Mouse (Mus musculus) layer of hippocampus, postnatal 36 days (tissue): ENCODE data around the gene Kalrn. TPM values are rescaled to one million over a fixed set of nuclear protein-coding genes. Genes with fewer than 3 reads are reported as not detected.
A peak's percentile ranks its signal among the peaks of the same experiment; 100 is the strongest.
"Not testable (repeated sequence)": the region's sequence is repeated elsewhere in the genome, so short reads cannot be mapped to it uniquely, and the experiment has no call there.

ENCODE experiments used
- DNase-seq, 2 experiments: peaks; one replicate each; pipeline ENCODE4 v3.0.0; 2022
- total RNA-seq, 2 experiments: library from RNA; stranded (reverse); gene quantifications; 2 replicates each; pipeline ENCODE4 v1.2.3; 2021

Kalrn gene
- total RNA-seq, 2 experiments from 2014 or later, result 472 to 547 TPM

GRCm38 (mm10) chr16:34099795-34100194, 473.5 kb downstream of the Kalrn start:
- no peak for DNase-seq

- peak in 1 of 2 experiments; percentile 32 for DNase-seq
Observed at GRCm38 (mm10) chr16:34095548-34096141, 477.7 kb downstream of the Kalrn start.

- no peak for DNase-seq
Observed at GRCm38 (mm10) chr16:34095093-34095465, 478.3 kb downstream of the Kalrn start.

- peak in 1 of 2 experiments; percentile 34 for DNase-seq
Observed at GRCm38 (mm10) chr16:34094446-34095092, 478.8 kb downstream of the Kalrn start.

GRCm38 (mm10) chr16:34093734-34094445, 479.4 kb downstream of the Kalrn start:
- DNase-seq, result no peak

GRCm38 (mm10) chr16:34089528-34090095, 483.7 kb downstream of the Kalrn start:
- DNase-seq, result no peak

- DNase-seq, result no peak
Observed at GRCm38 (mm10) chr16:34089022-34089421, 484.3 kb downstream of the Kalrn start.

- no peak for DNase-seq
Observed at GRCm38 (mm10) chr16:34088331-34088730, 485.0 kb downstream of the Kalrn start.

- no peak for DNase-seq
Observed at GRCm38 (mm10) chr16:34084135-34084920, 489.0 kb downstream of the Kalrn start.

- DNase-seq, result no peak
Observed at GRCm38 (mm10) chr16:34082494-34083469, 490.6 kb downstream of the Kalrn start.

GRCm38 (mm10) chr16:34081683-34082438, 491.5 kb downstream of the Kalrn start:
- no peak for DNase-seq

GRCm38 (mm10) chr16:34081314-34081682, 492.0 kb downstream of the Kalrn start:
- not testable (repeated sequence) for DNase-seq

GRCm38 (mm10) chr16:34080818-34081217, 492.5 kb downstream of the Kalrn start:
- no peak for DNase-seq

GRCm38 (mm10) chr16:34079511-34079910, 493.8 kb downstream of the Kalrn start:
- no peak for DNase-seq

GRCm38 (mm10) chr16:34078732-34079131, 494.6 kb downstream of the Kalrn start:
- DNase-seq, result no peak

- DNase-seq, result no peak
Observed at GRCm38 (mm10) chr16:34076101-34076500, 497.2 kb downstream of the Kalrn start.

- no peak for DNase-seq
Observed at GRCm38 (mm10) chr16:34073930-34074329, 499.4 kb downstream of the Kalrn start.

GRCm38 (mm10) chr16:34072136-34072535, 501.2 kb downstream of the Kalrn start:
- no peak for DNase-seq

GRCm38 (mm10) chr16:34071223-34071825, 502.0 kb downstream of the Kalrn start:
- no peak for DNase-seq

- no peak for DNase-seq
Observed at GRCm38 (mm10) chr16:34069481-34069880, 503.9 kb downstream of the Kalrn start.
